Mouse (Mus musculus): ENCODE results near the gene Cbwd1.
A peak's percentile ranks its signal among the peaks of the same experiment; 100 is the strongest.

Cbwd1 gene

GRCm38 (mm10) chr19:24977991-24978390, 16.6 kb upstream of the Cbwd1 start:
- no peak for DNase-seq (ENCODE audit: low spot score in 2 of 2)

- no peak for DNase-seq (ENCODE audit: low spot score in 2 of 2)
These were observed 11.4 kb upstream of the Cbwd1 start for GRCm38 (mm10) chr19:24972701-24973390.

GRCm38 (mm10) chr19:24971307-24971706, 9.9 kb upstream of the Cbwd1 start:
- DNase-seq (ENCODE audit: low spot score in 2 of 2), result no peak

GRCm38 (mm10) chr19:24966941-24967340, 5.5 kb upstream of the Cbwd1 start:
- DNase-seq (ENCODE audit: low spot score in 2 of 2), result no peak

GRCm38 (mm10) chr19:24966203-24966602, 4.8 kb upstream of the Cbwd1 start:
- no peak for DNase-seq (ENCODE audit: low spot score in 2 of 2)

DNA sequence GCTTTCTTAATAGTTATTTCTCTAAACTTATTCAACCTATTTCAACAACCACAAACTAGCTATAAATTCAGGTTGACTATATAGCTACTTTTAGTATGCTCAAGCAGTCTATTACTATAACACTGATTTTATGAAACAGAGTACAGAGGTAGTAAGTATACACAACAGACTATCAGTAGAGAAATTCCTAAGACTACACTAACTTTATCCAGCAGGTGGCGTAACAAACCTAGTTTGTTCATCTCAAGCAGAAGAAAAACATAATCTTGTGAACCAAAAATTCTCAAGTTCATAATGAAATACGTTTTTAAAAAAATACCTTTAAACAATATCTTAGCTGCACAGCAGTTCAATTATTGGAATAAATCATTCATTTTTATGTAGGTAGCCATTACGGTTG, 2.9 kb downstream of the Cbwd1 start:
- DNase-seq (ENCODE audit: low spot score in 2 of 2), result no peak

DNA sequence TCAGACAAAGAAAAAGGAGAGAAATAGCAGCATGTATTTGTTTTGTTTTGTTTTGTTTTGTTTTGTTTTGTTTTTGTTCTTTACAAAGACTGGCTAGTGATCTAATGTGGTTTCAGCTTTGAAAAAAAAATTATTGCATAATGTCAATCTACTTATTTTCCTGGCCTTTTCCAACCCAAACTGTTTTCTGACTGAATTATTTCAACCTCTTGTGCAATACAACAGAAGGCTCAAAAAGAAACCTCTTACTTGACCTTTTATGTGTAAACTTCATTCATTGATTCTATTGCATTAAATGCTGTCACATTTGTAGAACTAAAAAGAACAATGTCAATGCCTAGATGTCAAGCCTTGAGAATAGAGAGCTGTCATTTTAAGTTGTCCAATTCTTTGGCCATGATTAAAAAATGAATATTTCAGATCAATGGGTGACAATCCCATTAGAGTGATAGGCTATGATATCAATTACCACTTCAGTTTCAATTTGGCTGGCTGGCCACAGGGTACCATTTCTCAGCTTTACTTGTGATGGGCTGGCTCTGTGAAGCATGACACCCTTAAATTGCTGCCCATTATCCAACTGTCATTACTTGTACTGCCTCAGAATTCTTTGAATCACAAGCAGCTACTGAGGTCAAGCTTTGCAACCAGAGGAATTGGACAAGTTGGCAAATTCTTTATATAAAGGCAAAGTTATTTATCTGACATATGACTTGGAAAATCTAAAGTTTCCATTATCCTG, 15.7 kb downstream of the Cbwd1 start:
- DNase-seq (ENCODE audit: low spot score in 2 of 2), result no peak

- DNase-seq (ENCODE audit: low spot score in 2 of 2), result no peak
These were observed 24.3 kb downstream of the Cbwd1 start for GRCm38 (mm10) chr19:24937084-24937483.

- no peak for DNase-seq (ENCODE audit: low spot score in 2 of 2)
These were observed 32.4 kb downstream of the Cbwd1 start for GRCm38 (mm10) chr19:24929041-24929440.

- DNase-seq (ENCODE audit: low spot score in 2 of 2), result no peak
These were observed 40.5 kb downstream of the Cbwd1 start for GRCm38 (mm10) chr19:24920866-24921265.

DNA sequence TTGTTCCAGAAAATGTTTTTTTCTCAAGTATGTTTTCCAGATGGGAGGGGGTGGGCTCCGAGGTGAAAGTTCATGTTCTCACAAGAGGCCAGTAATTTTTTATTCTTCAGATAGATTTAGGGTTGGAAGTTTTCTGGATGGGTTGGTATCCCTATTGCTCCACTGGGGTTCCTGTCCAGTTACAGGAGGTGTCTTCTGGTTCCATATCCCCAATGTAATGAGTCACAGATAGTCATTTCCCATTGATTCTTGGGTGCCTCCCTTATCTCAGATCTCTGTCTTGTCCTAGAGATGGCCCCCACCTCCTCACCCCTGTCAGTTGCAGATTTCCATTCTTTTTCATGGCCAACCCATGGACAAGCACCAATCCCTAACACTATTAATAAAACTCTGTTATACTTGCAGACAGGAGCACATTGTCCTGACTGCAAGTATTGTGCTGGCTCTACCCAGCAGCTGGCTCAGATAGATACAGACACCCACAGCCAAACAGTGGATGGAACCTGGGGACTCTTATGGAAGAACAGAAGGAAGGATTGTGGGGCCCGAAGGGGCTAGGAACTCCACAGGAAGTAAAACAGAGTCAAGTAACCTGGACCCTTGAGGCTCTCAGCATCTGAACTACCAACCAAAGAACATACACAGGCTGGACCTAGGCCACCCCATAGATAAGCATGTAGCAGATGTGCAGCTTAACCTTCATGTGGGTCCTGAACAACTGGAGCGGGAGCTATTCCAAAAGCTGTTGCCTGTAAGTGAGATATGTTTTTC, 52.8 kb downstream of the Cbwd1 start:
- no peak for DNase-seq (ENCODE audit: low spot score in 2 of 2)

DNA sequence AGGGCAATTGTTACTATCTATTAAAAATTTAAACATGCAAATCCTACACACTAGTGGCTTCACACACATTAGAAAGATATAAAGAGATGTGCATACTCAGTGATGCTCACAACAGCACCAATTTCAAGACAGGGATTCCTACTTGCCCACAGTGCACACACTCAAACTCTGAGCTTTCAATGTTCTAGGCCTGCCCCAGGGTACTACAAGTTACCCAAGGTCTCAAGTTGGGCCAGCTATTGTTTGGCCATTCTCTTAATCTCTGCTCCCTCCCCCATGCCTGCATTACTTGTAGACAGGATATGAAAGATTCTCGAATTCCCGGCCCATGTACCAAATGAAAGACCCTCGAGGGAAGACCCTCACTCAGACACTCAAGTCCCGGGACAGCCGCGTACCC, 53.8 kb downstream of the Cbwd1 start:
- DNase-seq (ENCODE audit: low spot score in 2 of 2), result no peak

- no peak for DNase-seq (ENCODE audit: low spot score in 2 of 2)
These were observed 58.6 kb downstream of the Cbwd1 start for GRCm38 (mm10) chr19:24902821-24903220.

GRCm38 (mm10) chr19:24902256-24902655, 59.2 kb downstream of the Cbwd1 start:
- DNase-seq (ENCODE audit: low spot score in 2 of 2), result no peak

DNA sequence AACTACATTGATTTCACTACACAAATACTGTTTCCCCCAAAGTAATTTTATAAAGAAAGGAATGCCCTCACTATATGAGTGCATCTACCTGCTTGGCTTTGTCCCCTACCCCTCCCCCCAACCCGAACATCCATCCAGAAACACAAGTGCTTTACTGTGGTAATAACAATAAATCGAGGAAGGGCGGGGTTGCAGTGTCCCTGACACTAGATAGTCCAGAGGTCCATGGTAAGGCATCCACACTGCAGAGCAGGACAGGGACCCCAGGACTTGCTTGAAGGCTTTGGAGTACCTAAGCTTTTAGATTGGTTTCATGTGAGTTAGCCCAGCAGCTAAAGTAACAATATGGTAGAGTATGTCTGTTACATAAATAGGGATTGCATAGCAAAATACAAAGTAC, 59.7 kb downstream of the Cbwd1 start:
- peak in 1 of 2 experiments; percentile 40 for DNase-seq (ENCODE audit: low spot score in 2 of 2)

DNA sequence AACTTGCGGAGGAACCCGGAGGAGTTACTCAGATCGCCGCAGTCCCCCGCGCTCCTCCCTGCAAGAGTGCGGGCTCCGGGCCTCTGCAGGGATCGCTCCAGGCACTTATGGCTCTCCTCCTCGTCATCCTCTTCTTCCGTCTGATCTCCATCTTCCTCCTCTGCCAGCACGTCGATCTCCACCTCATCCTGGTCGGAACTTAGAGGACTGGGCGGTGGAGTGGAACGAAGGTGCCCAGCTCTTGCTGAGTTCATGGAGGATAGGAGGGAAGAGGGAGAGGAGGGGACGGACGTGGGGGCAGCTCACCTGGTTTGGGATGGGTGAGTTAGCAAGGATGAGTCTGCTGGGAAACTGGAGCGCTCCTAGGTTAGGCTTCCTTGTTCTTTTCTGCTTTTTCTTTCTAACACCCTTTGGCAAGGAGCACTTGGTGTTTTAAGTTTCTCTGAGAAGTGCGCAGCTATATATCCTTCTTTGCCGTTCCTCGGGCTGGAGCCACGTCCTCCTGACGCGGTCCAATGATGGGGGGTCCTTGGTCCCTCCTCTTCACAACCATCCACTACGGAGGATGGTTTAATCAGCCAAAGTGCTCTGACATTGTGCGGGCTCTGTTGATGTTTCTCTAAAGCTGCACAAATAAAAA, 60.7 kb downstream of the Cbwd1 start, which contains the start of gene Foxd4:
TSS of gene Foxd4 (minus strand) at position 617 of the 640 bp plus-strand sequence.
- peak in 1 of 2 experiments; percentile 57 for DNase-seq (ENCODE audit: low spot score in 2 of 2)

DNA sequence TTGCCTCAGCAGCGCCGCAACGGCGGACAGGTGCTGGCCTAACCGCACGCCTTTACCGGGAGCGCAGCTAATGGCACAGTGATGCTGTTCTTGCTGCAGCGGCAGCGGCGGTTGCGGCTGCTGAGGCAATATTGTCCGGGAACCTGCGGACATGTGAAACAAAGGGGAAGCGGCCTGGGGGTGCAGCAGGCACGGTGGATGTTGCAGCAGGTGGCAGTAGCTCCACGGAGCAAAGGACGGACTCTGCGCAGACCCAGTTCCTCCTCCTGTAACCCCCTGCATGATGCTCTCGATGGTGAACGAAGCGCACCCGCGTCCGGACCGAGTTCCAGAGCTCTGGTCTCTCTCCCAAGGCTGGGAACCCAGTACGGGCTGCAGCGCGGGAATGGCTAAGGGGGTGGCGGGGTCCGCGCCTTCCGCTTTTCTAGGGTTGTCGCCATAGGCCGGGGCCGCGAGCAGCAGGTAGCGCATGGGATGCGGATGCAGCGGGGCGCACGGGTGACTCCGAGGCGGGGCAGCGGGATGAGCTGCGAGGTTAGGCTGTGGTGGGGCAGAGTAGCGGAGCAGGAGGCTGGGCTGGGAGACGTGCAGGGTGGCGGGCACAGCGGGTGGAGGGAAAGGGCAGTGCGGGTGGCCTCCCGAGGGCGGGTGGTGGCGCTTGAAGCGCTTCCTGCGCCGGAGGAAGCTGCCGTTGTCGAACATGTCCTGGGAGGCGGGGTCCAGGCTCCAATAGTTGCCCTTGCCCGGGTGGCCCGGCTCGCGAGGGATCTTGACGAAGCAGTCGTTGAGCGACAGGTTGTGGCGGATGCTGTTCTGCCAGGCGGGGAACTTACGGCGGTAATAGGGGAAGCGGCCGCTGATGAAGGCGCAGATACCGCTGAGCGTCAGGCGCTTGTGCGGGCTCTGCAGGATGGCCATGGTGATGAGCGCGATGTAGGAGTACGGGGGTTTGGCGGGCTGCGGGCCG, 61.5 kb downstream of the Cbwd1 start:
- peak in 1 of 2 experiments; percentile 61 for DNase-seq (ENCODE audit: low spot score in 2 of 2)

DNA sequence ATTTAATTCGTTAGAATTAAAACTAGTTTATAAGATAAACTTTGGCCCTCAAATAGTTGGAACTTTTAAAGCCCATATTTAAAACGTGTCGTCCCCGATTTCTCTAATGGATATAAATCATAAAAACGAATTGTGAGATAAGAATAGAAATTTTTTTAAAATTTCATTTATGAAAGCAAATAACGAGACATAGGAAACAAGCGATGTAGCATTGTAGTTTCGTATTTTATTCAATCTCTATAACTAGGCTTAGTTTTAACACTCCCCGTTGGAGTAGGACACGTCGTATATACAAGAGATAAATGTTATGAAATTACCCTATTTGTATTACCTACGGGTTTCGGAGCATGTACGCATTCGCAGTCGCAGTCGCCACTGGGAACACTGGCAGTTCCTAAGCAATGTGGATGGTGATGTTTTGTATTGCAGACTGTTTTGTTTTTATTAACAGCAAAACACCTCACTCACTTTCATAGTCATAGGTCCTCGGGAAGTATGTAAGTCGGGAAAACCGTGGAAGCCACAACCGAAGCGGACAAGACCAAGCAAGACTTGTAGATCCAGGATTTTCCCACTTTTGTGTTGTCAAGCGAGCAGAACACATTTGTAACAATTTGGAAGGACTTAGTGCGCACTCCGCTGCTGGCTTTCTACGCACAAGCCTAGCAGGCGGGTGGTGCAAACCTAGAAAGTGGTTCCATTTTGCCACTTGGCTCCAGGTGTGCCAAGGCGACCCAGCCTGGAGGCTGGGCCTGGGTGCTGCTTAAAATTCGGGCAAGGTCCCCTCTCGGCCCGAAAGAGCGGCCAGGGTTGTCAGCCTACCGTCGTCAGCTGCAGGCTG, 62.5 kb downstream of the Cbwd1 start:
- DNase-seq (ENCODE audit: low spot score in 2 of 2), result peak in 1 of 2 experiments; percentile 32

GRCm38 (mm10) chr19:24897896-24898736, 63.3 kb downstream of the Cbwd1 start:
- peak in 1 of 2 experiments; percentile 48 for DNase-seq (ENCODE audit: low spot score in 2 of 2)

Measured in urinary bladder, postnatal 4 days (tissue).